In the genomic region with DNA sequence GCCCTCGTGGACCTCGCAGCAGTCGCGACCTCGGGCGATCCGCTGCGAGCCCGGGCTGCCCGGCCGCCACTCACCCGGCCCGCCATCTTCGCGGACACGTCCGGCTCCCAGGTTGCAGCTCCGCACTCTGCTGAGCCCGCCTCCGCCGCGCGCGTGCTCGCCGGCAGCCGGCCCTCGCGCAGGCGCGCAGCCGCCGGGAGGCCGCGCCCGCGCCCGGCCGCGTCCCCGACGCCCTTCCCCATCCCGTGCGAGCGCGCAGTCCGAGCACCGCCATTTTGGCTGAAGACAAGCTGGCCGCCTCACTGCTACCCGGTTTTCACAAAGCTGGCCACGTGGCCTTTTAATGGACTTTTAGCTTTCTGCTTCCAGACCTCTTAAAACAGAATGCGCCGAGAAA, we compare ENCODE assay signal across 8 mouse cellular contexts. TPM values are rescaled to one million over a fixed set of nuclear protein-coding genes. Genes with fewer than 3 reads are reported as not detected.
DNase-seq lines count a peak whose midpoint lies in the region; ATAC-seq lines count a peak whose summit lies in the region.

A gene (minus strand): TSS at position 161 of the 397 bp plus-strand sequence.

- peaks cover 16% of the 10 kb centered on the region for H3K4me1 ChIP-seq in hindbrain, embryonic 14.5 days (replicated peaks; ENCODE audit: control insufficient read depth, insufficient read depth, low read length)

- peak within 1 kb of the TSS; percentile 59 for H3K4me2 ChIP-seq in hindbrain, embryonic 14.5 days (replicated peaks)

- peak; percentile 81 to 85 for DNase-seq in cerebellum, postnatal 36 days
- peak; percentile 82 to 87 for DNase-seq in frontal cortex, postnatal 36 days (ENCODE audit: low spot score in 2 of 2)
- DNase-seq in hindbrain, embryonic 14.5 days (ENCODE audit: low spot score): peak; percentile 91
- DNase-seq in left cerebral cortex, adult 18-20 months (ENCODE audit: low spot score in 2 of 2): peak; percentile 74 to 86
- DNase-seq in lung, postnatal 4 days: peak; percentile 86 to 94
- DNase-seq in right cerebral cortex, adult 18-20 months: peak; percentile 89
- DNase-seq in urinary bladder, postnatal 10 days (ENCODE audit: low spot score): peak; percentile 26

- peak within 1 kb of the TSS; percentile 69 for H3K4me3 ChIP-seq in hindbrain, embryonic 14.5 days (replicated peaks; ENCODE audit: low read length)

- peak within 1 kb of the TSS; percentile 88 for H3K27ac ChIP-seq in hindbrain, embryonic 14.5 days

- H3K27me3 ChIP-seq in hindbrain, embryonic 14.5 days (ENCODE audit: control insufficient read depth, insufficient read depth, low read length): no peaks in the 10 kb centered on the region

- peak; percentile 85 for ATAC-seq in activated CD4-positive, CD25-positive, alpha-beta regulatory T cell, adult 4 months
- peak; percentile 93 for ATAC-seq in hindbrain, embryonic 14.5 days (ENCODE audit: low FRiP score)

- H3K9me3 ChIP-seq in hindbrain, embryonic 14.5 days (ENCODE audit: control insufficient read depth, low read length): no peaks in the 10 kb centered on the region

- no peaks in the 10 kb centered on the region for H3K36me3 ChIP-seq in hindbrain, embryonic 14.5 days (replicated peaks; ENCODE audit: control insufficient read depth, insufficient read depth)

- under 1% methylated on average over 52 of the region's 53 CpGs for WGBS in hindbrain, embryonic 14.5 days

- peak within 1 kb of the TSS; percentile 74 for H3K9ac ChIP-seq in hindbrain, embryonic 14.5 days

RNA-seq across cellular contexts. Expression of the gene that starts here (rescaled TPM):
- polyA plus RNA-seq in activated CD4-positive, CD25-positive, alpha-beta regulatory T cell, adult 4 months (2017; shearing (Covaris generic)): 10 to 100 TPM; 47.7 to 60.0 TPM
- 178 and 206 TPM in 2 replicates for polyA plus RNA-seq in hindbrain, embryonic 14.5 days (2014; fragmentation: Nextera tagmentation; extraction: Ambion mirVana)
- total RNA-seq in left cerebral cortex, adult 18-20 months (2021): 1,000 to 10,000 TPM; 1,028 to 1,036 TPM

Comparison
In these comparisons a context has a peak if more than half of its experiments do, and no peak if none do; other contexts are left out.
1. Peak in every context shown above with its lines: DNase-seq, ATAC-seq, H3K4me3 ChIP-seq and H3K27ac ChIP-seq.
2. DNase-seq: peak in every context shown above with its lines; median percentile 91 in hindbrain, embryonic 14.5 days; 90 in lung, postnatal 4 days; 89 in right cerebral cortex, adult 18-20 months; 84 in frontal cortex, postnatal 36 days; 83 in cerebellum, postnatal 36 days; 80 in left cerebral cortex, adult 18-20 months; 26 in urinary bladder, postnatal 10 days.